Mouse (Mus musculus) heart, postnatal 36 days (tissue): ENCODE results near the gene Aldh1a2. TPM values are rescaled to one million over a fixed set of nuclear protein-coding genes. Genes with fewer than 3 reads are reported as not detected.

Source experiments
- DNase-seq, 2 experiments: peaks; one replicate each; pipeline ENCODE4 v3.0.0; 2021 to 2022
- intact Hi-C: fragments of 180-260 bp; cut with DNase I; formaldehyde crosslinking; loops from one replicate; pipeline ENCODE4 v1.15.1; 2025
- total RNA-seq, 2 experiments: library from RNA; stranded (reverse); gene quantifications; 2 replicates each; pipeline ENCODE4 v1.2.3; 2021

Aldh1a2 gene
- total RNA-seq: 1 to 10 TPM; 8.5 to 8.8 TPM

- intact Hi-C loops: loop anchor here (10.0 kb wide), 2 partner anchors 99 to 149 kb away; no protein-coding TSS in a partner anchor
- DNase-seq: peak; percentile 76 to 80
Observed at GRCm38 (mm10) chr9:71215248-71216035, at the start of gene Aldh1a2. TSS of gene Aldh1a2 (plus strand) at chr9:71215789.

DNA sequence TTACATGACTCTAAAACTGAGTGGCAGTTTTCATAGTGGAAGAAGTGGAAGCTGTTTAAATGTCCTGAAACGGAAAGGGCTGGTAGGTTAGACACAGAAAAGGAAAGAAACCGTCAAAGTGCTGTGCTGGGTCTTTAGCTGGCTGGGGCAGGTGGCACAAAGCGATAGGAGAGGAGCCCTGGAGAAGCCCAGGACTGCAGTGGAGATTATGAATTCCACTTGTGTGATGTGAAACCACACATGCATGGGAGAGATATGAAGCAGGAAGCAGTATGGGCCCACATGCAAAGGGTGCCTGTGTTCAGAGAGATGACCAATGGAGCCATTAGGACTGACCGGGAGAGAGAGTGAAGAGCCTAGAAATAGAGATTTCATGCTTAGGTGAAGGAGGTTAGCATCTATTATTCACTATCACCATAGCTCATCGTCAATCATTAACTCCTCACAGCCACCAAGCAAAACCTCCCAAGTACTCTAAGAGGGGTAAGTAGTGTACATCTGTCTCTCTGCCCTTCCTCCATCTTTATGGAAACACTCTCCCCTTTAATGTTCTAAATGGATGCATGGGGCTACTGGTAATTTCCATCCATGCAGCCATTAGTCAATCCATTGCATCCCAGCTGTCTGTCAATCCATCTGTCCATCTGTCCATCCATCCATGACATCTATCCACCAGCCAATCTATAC, 49.4 kb upstream of the Aldh1a2 start:
- intact Hi-C loops: no loop called here
- no peak for DNase-seq

DNA sequence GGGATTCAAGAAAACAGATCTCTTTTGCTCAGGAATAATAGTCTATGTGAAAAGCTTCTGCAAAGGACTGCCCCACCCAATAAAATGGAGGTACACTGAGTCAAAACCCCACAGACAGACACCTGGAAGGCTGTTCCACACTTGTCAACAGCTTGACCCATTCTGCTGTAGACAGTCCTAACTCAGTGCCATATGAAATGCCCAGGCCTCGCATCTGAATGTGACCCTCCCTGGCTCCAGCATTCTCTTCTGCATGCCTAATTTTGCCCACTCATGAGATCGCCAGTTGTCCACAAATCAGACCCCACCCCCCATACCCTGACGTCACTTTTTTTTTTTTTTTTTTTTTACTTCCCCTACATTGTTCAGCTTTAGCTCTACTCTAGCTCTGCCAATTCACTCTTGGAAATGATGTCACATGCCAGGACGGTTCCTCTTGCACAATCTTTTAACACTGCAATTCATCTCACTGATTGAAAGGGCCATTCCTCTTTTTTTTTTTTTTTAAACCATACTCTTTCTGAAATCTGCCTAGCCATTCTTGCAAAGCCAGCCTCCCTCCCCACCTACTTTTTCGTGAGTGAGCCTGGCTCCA, 48.6 kb upstream of the Aldh1a2 start:
- DNase-seq: no peak
- intact Hi-C loops: no loop called here

DNA sequence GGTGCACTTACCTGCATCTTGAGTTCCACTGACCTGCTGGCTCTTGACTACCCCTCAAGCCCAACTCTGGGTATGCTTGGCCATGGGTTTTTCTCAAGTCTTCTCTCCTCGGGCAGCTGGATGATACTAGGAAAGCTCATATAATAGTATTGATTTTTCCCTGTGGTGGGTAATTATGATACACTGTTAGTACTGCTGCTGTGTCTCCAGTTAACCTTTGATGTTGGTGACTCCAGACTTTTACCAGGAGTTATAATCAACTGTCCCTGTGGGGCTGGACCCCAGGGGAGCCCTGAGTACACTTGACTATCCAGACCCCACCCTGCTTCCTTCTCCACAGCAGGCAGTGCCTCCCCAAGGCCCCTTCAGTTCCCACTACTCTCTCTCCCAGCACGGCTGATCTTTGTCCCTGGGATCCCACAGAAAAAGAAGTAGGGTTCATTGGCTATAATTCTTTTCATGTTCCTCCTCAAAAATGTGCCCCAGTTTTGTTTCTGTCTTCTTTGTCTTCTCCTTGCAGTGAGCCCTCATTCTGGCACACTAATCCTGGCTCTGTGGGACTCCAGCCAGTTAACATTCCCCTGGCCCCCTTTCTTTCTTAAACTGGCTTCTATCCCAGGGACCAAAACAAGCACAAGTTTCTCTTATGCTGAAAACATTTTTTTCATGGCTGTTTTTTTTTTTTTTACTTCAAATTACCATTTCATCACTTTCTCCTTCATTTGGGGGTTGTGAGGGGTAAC, 47.9 kb upstream of the Aldh1a2 start:
- no peak for DNase-seq
- intact Hi-C loops: no loop called here

DNA sequence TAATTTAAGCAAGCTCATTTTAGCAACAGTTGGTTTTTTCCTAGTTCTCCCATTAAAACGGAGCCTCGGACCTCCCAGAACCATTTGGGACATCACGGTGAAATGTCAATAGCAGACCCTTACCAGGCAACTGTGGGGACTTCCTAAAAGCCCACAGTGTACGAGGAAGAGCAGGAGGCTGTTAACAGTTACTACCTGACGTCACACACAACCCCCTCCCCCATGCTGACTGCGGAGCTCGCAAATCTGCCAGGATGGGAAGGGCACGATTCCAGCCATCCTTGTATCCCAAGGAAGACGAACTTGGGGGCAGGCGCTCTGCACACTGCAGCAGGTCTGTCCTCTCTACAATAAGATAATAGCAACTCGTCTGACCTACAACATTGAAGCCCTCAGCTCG, 47.1 kb upstream of the Aldh1a2 start, which contains the start of gene Aqp9:
Gene Aqp9 (minus strand): TSS at position 172 of the 400 bp plus-strand sequence.
- no peak for DNase-seq
- intact Hi-C loops: no loop called here

DNA sequence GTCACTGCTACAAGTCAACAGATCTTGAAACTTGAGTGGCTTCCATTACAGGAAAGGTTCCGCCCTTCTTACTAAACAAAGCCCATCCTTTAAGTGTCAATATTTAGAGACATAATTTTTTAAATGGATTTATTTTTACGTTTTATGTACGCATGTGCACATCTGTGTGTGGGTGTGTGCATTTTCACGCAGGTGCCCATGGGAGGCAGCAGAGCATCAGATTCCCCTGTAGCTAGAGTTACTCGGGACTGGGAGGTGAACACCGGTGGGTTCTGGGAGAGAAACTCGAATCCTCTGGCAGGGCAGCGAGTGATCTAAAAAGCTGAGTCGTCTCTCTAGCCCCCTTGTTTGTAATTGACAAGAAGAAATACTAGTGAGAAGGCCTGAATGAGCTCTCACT, 42.1 kb upstream of the Aldh1a2 start:
- intact Hi-C loops: no loop called here
- no peak for DNase-seq

DNA sequence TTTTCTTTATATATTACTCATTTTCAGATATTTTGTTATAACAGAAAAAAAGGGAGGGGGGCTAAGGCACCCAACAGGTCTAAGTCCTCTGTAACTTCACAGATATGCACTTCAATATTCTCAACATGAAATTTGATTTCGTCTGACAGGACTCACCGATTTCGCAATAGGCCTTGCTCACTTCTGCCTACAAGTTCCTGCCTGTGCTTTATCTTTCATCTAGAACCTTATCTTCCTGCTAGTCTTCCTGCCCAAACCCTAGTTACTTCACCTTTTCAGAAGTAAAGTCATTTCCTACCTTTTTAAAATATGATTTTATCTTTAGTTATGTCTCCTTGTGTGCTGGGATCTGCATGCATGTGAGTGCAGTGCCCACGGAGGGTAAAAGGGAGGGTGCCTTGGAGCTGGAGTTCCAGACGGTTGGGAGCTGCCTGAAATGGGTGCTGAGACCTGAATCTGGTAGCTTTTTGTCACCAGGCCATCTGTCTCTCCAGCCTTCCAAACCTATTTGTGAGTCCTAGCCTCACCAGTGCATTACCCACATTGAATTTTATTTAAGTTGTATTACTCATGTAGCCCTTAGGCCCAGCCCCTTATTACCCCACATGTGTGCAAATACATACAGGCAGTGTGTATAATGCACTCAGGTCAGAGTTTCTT, 41.1 kb upstream of the Aldh1a2 start:
- intact Hi-C loops: no loop called here
- DNase-seq: no peak

DNA sequence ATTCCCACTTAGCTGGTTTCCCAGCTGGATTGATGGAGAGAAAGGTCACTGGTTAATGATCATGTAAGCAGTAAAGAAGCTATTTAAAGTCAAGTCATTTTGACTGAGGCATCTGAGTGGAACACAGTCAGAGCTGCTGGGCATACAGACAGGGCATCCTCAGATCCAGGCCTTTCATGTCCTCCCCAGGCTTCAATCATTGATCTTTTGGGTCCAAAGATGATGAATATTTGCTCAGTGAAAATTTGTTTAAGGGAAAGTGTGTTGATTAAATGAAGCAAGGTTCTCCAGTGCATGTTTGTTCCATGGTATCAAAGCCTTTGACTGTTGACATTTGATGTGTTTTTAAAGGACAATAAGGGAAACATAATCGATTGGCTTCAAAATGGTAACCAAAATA, 39.9 kb upstream of the Aldh1a2 start:
- intact Hi-C loops: no loop called here
- no peak for DNase-seq

DNA sequence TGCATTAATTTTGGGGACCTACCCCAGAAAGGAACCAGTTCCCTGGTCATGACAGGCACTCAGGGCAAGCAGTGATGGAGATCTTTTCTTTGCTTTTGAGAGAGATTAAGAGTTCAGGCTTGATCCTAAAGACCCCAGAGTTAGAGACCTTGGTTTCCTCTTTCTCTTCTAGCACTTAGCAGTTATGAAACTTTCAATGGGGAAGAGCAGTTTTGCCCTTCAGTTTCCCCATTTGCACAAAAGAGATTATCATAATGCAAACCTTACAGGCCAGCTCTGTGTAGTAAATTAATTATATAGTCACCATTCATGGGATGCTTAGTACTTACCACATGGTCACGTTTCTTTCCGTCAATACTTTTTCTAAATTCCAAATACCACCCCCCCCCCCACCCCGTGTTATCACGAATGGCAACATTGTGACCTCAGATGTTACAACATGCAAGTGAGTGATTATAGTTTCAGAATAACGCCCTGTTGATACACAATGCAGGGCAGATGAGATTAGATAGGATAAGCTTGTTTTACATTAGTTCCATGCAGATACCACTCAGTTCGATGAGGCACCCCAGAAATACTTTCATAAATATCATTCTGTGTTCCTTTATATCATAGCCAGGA, 36.2 kb upstream of the Aldh1a2 start:
- intact Hi-C loops: no loop called here
- DNase-seq: no peak

GRCm38 (mm10) chr9:71179964-71180700, 35.5 kb upstream of the Aldh1a2 start:
- no peak for DNase-seq
- intact Hi-C loops: loop anchor here (10.0 kb wide), 1 partner anchor 55 kb away; no protein-coding TSS in a partner anchor

GRCm38 (mm10) chr9:71185285-71185684, 30.3 kb upstream of the Aldh1a2 start:
- DNase-seq: no peak
- intact Hi-C loops: loop anchor here (10.0 kb wide), 1 partner anchor 60 kb away; no protein-coding TSS in a partner anchor

DNA sequence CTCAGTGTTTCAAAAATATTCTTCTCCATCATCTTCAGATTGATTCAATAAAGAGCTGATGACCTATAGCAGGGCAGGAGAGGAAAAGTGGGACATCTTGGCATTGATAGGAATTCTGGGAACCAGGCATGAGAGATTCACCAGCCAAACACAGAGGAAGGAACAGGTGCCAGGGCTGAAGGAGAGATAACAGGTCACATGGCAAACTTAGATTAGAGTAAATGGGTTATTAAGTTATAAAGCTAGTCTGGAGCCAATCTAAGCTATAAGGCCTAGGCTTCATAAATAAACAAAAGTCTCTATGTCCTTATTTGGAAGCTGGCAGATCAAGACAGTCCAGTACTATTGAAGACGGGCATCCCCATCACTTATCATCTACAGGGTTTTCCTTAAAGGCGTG, 29.8 kb upstream of the Aldh1a2 start:
- DNase-seq: no peak
- intact Hi-C loops: loop anchor here (10.0 kb wide), 1 partner anchor 61 kb away; no protein-coding TSS in a partner anchor

- intact Hi-C loops: loop anchor here (10.0 kb wide), 1 partner anchor 63 kb away; no protein-coding TSS in a partner anchor
Observed at GRCm38 (mm10) chr9:71187396-71187795, 28.2 kb upstream of the Aldh1a2 start.

GRCm38 (mm10) chr9:71188647-71189415, 26.8 kb upstream of the Aldh1a2 start:
- DNase-seq: peak; percentile 56 to 76
- intact Hi-C loops: loop anchor here (10.0 kb wide), 1 partner anchor 64 kb away; no protein-coding TSS in a partner anchor

More at GRCm38 (mm10) chr9:71187396-71187795, 28.2 kb upstream of the Aldh1a2 start:
- no peak for DNase-seq

- DNase-seq: no peak
- intact Hi-C loops: no loop called here
Observed at GRCm38 (mm10) chr9:71198826-71199225, 16.8 kb upstream of the Aldh1a2 start.

DNA sequence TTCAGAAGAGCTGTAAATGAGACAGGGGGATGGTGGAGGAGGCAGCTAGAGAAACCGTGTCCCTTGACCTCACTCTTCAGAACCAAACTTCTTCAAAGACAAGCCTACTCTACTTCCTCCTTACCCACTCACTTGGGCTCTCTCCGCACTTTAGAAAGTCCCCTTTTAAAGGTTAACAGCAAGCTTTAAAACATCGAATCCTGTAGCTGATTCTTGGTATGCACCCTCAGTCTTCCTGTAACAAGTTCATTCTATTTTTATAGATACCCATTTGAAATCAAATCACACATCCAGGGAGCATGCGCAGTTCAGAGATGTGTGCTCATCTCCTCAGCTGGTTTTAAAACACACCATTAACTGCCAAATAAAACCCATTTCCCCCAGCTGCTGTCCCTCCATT, 13.3 kb upstream of the Aldh1a2 start:
- intact Hi-C loops: no loop called here
- no peak for DNase-seq

- intact Hi-C loops: no loop called here
Observed at GRCm38 (mm10) chr9:71209299-71209698, 6.3 kb upstream of the Aldh1a2 start.

GRCm38 (mm10) chr9:71210870-71211269, 4.7 kb upstream of the Aldh1a2 start:
- intact Hi-C loops: loop anchor here (1.0 to 10.0 kb wide), 3 partner anchors 104 to 236 kb away; no protein-coding TSS in a partner anchor
- peak; percentile 38 to 47 for DNase-seq

More at GRCm38 (mm10) chr9:71209299-71209698, 6.3 kb upstream of the Aldh1a2 start:
- DNase-seq: no peak
